Mouse (Mus musculus) lung, embryonic 14.5 days (tissue): Measurements from ENCODE around the gene Lrrc1. TPM values are rescaled to one million over a fixed set of nuclear protein-coding genes. Genes with fewer than 3 reads are reported as not detected.

Source experiments
- ATAC-seq: fragments of 200-750 bp; cut with Nextera tagmentation; 2 replicates; pipeline ENCODE4 v1.8.0; 2017; ENCODE audit warnings: mild to moderate bottlenecking, moderate TSS enrichment, moderate library complexity; ENCODE audit not compliant: insufficient read depth
- DNase-seq: peaks from one replicate; pipeline ENCODE4 v3.0.0-alpha.2; 2015
- H3K27ac ChIP-seq: fragments of 300-500 bp; sonication (generic); 2 replicates; pipeline ENCODE4 v1.5.1; 2014; ENCODE audit warnings: low read depth, mild to moderate bottlenecking, moderate library complexity
- H3K27me3 ChIP-seq: fragments of 300-500 bp; sonication (generic); 2 replicates; pipeline ENCODE4 v1.6.1; 2014; ENCODE audit warnings: low read length, control low read depth; ENCODE audit not compliant: insufficient read depth
- H3K36me3 ChIP-seq: fragments of 300-500 bp; sonication (generic); 2 replicates; pipeline ENCODE4 v1.6.1; 2014; ENCODE audit warnings: control low read depth; ENCODE audit not compliant: insufficient read depth
- H3K4me1 ChIP-seq: fragments of 300-500 bp; sonication (generic); 2 replicates; pipeline ENCODE4 v1.6.1; 2014; ENCODE audit warnings: antibody characterized with exemption, control low read depth; ENCODE audit not compliant: insufficient read depth
- H3K4me2 ChIP-seq: fragments of 300-500 bp; sonication (generic); 2 replicates; pipeline ENCODE4 v1.6.1; 2014; ENCODE audit warnings: mild to moderate bottlenecking
- H3K4me3 ChIP-seq: fragments of 300-500 bp; sonication (generic); 2 replicates; pipeline ENCODE4 v1.5.1; 2014; ENCODE audit warnings: low read depth, low read length
- H3K9ac ChIP-seq: fragments of 300-500 bp; sonication (generic); 2 replicates; pipeline ENCODE4 v1.6.1; 2014
- H3K9me3 ChIP-seq: fragments of 300-500 bp; sonication (generic); 2 replicates; pipeline ENCODE4 v1.6.1; 2016; ENCODE audit warnings: low read depth, low read length, control low read depth
- CTCF ChIP-seq: IDR thresholded peaks from 2 replicates; pipeline ENCODE4 v1.5.1; 2016; ENCODE audit warnings: antibody characterized with exemption, low read depth
- WGBS: fragments of 180-500 bp; shearing (Covaris S2); extraction: QIAGEN DNeasy Blood & Tissue Kit; methylation state at CpG from one replicate; pipeline ENCODE4 v1.1.7; 2014; 5-methylcytosine and 5-hydroxymethylcytosine counted together
- polyA plus RNA-seq: library from polyadenylated mRNA; unstranded; fragments of >200 nt; fragmentation: Nextera tagmentation; extraction: Ambion mirVana; gene quantifications from 2 replicates; pipeline ENCODE4 v1.2.1, GENCODE M21; 2014

The Lrrc1 gene
- polyA plus RNA-seq, 1 experiment from 2014 or later: 9.5 TPM

- no peak for TF ChIP-seq CTCF
- Histone ChIP-seq H3K27me3 (no peaks in the 10 kb centered on the region), H3K4me1 (0 out of 2 replicates have a peak, but pooled peaks cover 4% of the 10 kb centered on the region), H3K36me3 (no peaks in the 10 kb centered on the region), H3K4me3 (no peak overlapping the region), H3K27ac (no peak overlapping the region), H3K9me3 (no peaks in the 10 kb centered on the region), H3K9ac (no peak overlapping the region), H3K4me2 (no peak overlapping the region)
- 87% methylated on average over 6 of the region's 6 CpGs for WGBS
- ATAC-seq (no peak), DNase-seq (no peak)
Measured at GRCm38 (mm10) chr9:77502171-77502547, 42.5 kb downstream of the Lrrc1 start.

GRCm38 (mm10) chr9:77499084-77499483, 45.6 kb downstream of the Lrrc1 start:
- H3K27ac ChIP-seq: no peak overlapping the region
- TF ChIP-seq CTCF: no peak
- no peaks in the 10 kb centered on the region for H3K36me3 ChIP-seq
- no peaks in the 10 kb centered on the region for H3K9me3 ChIP-seq
- no peak overlapping the region for H3K9ac ChIP-seq
- DNase-seq (no peak), ATAC-seq (no peak)
- no peaks in the 10 kb centered on the region for H3K27me3 ChIP-seq
- no peak overlapping the region for H3K4me3 ChIP-seq
- 86% methylated on average over 6 of the region's 6 CpGs for WGBS
- H3K4me1 ChIP-seq: 0 out of 2 replicates have a peak, but pooled peaks cover 6% of the 10 kb centered on the region
- H3K4me2 ChIP-seq: no peak overlapping the region

GRCm38 (mm10) chr9:77498406-77498805, 46.3 kb downstream of the Lrrc1 start:
- Histone ChIP-seq H3K4me1 (0 out of 2 replicates have a peak, but pooled peaks cover 6% of the 10 kb centered on the region), H3K36me3 (no peaks in the 10 kb centered on the region), H3K27ac (no peak overlapping the region), H3K4me3 (no peak overlapping the region), H3K27me3 (no peaks in the 10 kb centered on the region), H3K9ac (no peak overlapping the region), H3K9me3 (no peaks in the 10 kb centered on the region), H3K4me2 (no peak overlapping the region)
- DNase-seq: no peak
- WGBS: 63% methylated on average over 3 of the region's 3 CpGs
- TF ChIP-seq CTCF: no peak
- ATAC-seq: no peak

- TF ChIP-seq CTCF: no peak
- Histone ChIP-seq H3K4me3 (no peak overlapping the region), H3K9me3 (no peaks in the 10 kb centered on the region), H3K36me3 (no peaks in the 10 kb centered on the region), H3K4me1 (0 out of 2 replicates have a peak, but pooled peaks cover 6% of the 10 kb centered on the region), H3K27me3 (no peaks in the 10 kb centered on the region), H3K27ac (no peak overlapping the region), H3K4me2 (no peak overlapping the region), H3K9ac (no peak overlapping the region)
- WGBS: 51% methylated on average over 6 of the region's 6 CpGs
- DNase-seq (no peak), ATAC-seq (no peak)
Measured at GRCm38 (mm10) chr9:77497173-77497572, 47.5 kb downstream of the Lrrc1 start.

- 35% methylated on average over 12 of the region's 12 CpGs for WGBS
- Histone ChIP-seq H3K4me2 (no peak overlapping the region), H3K4me1 (0 out of 2 replicates have a peak, but pooled peaks cover 6% of the 10 kb centered on the region), H3K4me3 (no peak overlapping the region), H3K36me3 (no peaks in the 10 kb centered on the region), H3K27me3 (no peaks in the 10 kb centered on the region), H3K27ac (no peak overlapping the region), H3K9me3 (no peaks in the 10 kb centered on the region), H3K9ac (no peak overlapping the region)
- no peak for TF ChIP-seq CTCF
- DNase-seq: no peak
- peak; percentile 44; the same call in 1 of the 2 replicates for ATAC-seq
Measured at GRCm38 (mm10) chr9:77496540-77497062, 48.1 kb downstream of the Lrrc1 start.

- no peak for TF ChIP-seq CTCF
- Histone ChIP-seq H3K4me1 (0 out of 2 replicates have a peak, but pooled peaks cover 6% of the 10 kb centered on the region), H3K27me3 (no peaks in the 10 kb centered on the region), H3K9me3 (no peaks in the 10 kb centered on the region), H3K36me3 (no peaks in the 10 kb centered on the region), H3K9ac (no peak overlapping the region), H3K27ac (no peak overlapping the region), H3K4me2 (no peak overlapping the region), H3K4me3 (no peak overlapping the region)
- ATAC-seq: no peak
- no peak for DNase-seq
- WGBS: 80% methylated on average over 7 of the region's 7 CpGs
Measured at GRCm38 (mm10) chr9:77494307-77494706, 50.4 kb downstream of the Lrrc1 start.

GRCm38 (mm10) chr9:77488611-77489010, 56.1 kb downstream of the Lrrc1 start:
- DNase-seq (no peak), ATAC-seq (no peak)
- Histone ChIP-seq H3K9me3 (no peaks in the 10 kb centered on the region), H3K4me1 (0 out of 2 replicates have a peak, but pooled peaks cover 3% of the 10 kb centered on the region), H3K27ac (no peak overlapping the region), H3K4me3 (no peak overlapping the region), H3K9ac (no peak overlapping the region), H3K27me3 (no peaks in the 10 kb centered on the region), H3K4me2 (no peak overlapping the region), H3K36me3 (no peaks in the 10 kb centered on the region)
- WGBS: 88% methylated on average over 11 of the region's 11 CpGs
- no peak for TF ChIP-seq CTCF
